Mouse (Mus musculus) kidney, adult 2 months (tissue): ENCODE data around the gene Art3. TPM values are rescaled to one million over a fixed set of nuclear protein-coding genes. Genes with fewer than 3 reads are reported as not detected.
A peak's percentile ranks its signal among the peaks of the same experiment; 100 is the strongest.

ENCODE experiments used
- DNase-seq: peaks from one replicate; pipeline ENCODE4 v3.0.0; 2021
- H3K27ac ChIP-seq: fragments of 200-500 bp; 2 replicates; pipeline ENCODE4 v1.5.1; 2012; ENCODE audit warnings: low read depth, low read length, control low read depth, inconsistent platforms; ENCODE audit not compliant: insufficient read depth
- H3K27me3 ChIP-seq: fragments of 200-500 bp; replicated peaks from 2 replicates; pipeline ENCODE4 v1.6.1; 2012; ENCODE audit warnings: mild to moderate bottlenecking, moderate library complexity, low read length, inconsistent platforms; ENCODE audit not compliant: control insufficient read depth, insufficient read depth
- H3K36me3 ChIP-seq: fragments of 200-500 bp; 2 replicates; pipeline ENCODE4 v1.6.1; 2012; ENCODE audit warnings: mild to moderate bottlenecking, moderate library complexity, low read length, inconsistent platforms; ENCODE audit not compliant: control insufficient read depth, insufficient read depth
- H3K4me1 ChIP-seq: fragments of 200-500 bp; 2 replicates; pipeline ENCODE4 v1.6.1; 2011; ENCODE audit warnings: low read length; ENCODE audit not compliant: control insufficient read depth, insufficient read depth
- H3K4me3 ChIP-seq: fragments of 200-500 bp; 2 replicates; pipeline ENCODE4 v1.5.1; 2011; ENCODE audit warnings: mild to moderate bottlenecking, low read depth, low read length, control low read depth; ENCODE audit not compliant: insufficient read depth
- CTCF ChIP-seq: fragments of 200-500 bp; conservative IDR thresholded peaks from 2 replicates; pipeline ENCODE4 v1.5.1; 2011; ENCODE audit warnings: low read depth, mild to moderate bottlenecking, control low read depth, low read length, moderate library complexity, mixed read lengths; ENCODE audit not compliant: insufficient read depth, insufficient read length
- POLR2A ChIP-seq: fragments of 200-500 bp; IDR thresholded peaks from one replicate; pipeline ENCODE4 v1.6.1; 2011; ENCODE audit warnings: low read depth, low read length, control low read depth
- WGBS: fragments of 180-500 bp; shearing (Covaris S2); methylation state at CpG from one replicate; pipeline ENCODE4 v1.1.7; 2018; 5-methylcytosine and 5-hydroxymethylcytosine counted together
- polyA plus RNA-seq: library from polyadenylated mRNA; depleted of rRNA; stranded (reverse); fragments of >200 nt; gene quantifications from 2 replicates; pipeline ENCODE4 v1.2.3, GENCODE M21; 2012

The Art3 gene
- polyA plus RNA-seq, 1 experiment: 8.8 TPM

- WGBS: 91% methylated on average over 14 of the region's 14 CpGs
- Histone ChIP-seq H3K36me3 (no peaks in the 10 kb centered on the region), H3K27ac (no peak overlapping the region), H3K4me1 (peaks cover 6% of the 10 kb centered on the region; the same call in 1 of the 2 replicates), H3K27me3 (no peaks in the 10 kb centered on the region), H3K4me3 (no peak overlapping the region)
- DNase-seq: no peak
- TF ChIP-seq POLR2A (no peak), CTCF (no peak)
Observed at GRCm38 (mm10) chr5:92318596-92318995, 13.0 kb upstream of the Art3 start.

- H3K36me3 ChIP-seq: no peaks in the 10 kb centered on the region
- TF ChIP-seq POLR2A (no peak), CTCF (peak; percentile 16; the same call in 1 of the 2 replicates)
- peak; percentile 47 for DNase-seq
- 42% methylated on average over 8 of the region's 8 CpGs for WGBS
- no peaks in the 10 kb centered on the region for H3K27me3 ChIP-seq
- H3K27ac ChIP-seq: peak overlapping the region; percentile 35
- peaks cover 6% of the 10 kb centered on the region; the same call in 1 of the 2 replicates for H3K4me1 ChIP-seq
- H3K4me3 ChIP-seq: no peak overlapping the region
Observed at GRCm38 (mm10) chr5:92321631-92322400, 9.8 kb upstream of the Art3 start.

- Histone ChIP-seq H3K36me3 (no peaks in the 10 kb centered on the region), H3K4me3 (no peak overlapping the region), H3K4me1 (peaks cover 6% of the 10 kb centered on the region; the same call in 1 of the 2 replicates), H3K27me3 (no peaks in the 10 kb centered on the region; the same call in 1 of the 2 replicates), H3K27ac (no peak overlapping the region)
- WGBS: 80% methylated on average over 4 of the region's 4 CpGs
- TF ChIP-seq CTCF: no peak
- no peak for TF ChIP-seq POLR2A
- DNase-seq: peak; percentile 23
Observed at GRCm38 (mm10) chr5:92322612-92323011, 9.0 kb upstream of the Art3 start.

- H3K27me3 ChIP-seq: no peaks in the 10 kb centered on the region; the same call in 1 of the 2 replicates
- peaks cover 6% of the 10 kb centered on the region; the same call in 1 of the 2 replicates for H3K4me1 ChIP-seq
- no peak overlapping the region for H3K4me3 ChIP-seq
- H3K27ac ChIP-seq: peak overlapping the region; percentile 62; the same call in 1 of the 2 replicates
- no peak for TF ChIP-seq CTCF
- no peak for TF ChIP-seq POLR2A
- peak; percentile 68 for DNase-seq
- no peaks in the 10 kb centered on the region for H3K36me3 ChIP-seq
- 55% methylated on average over 5 of the region's 5 CpGs for WGBS
Observed at GRCm38 (mm10) chr5:92323264-92323663, 8.4 kb upstream of the Art3 start.

DNA sequence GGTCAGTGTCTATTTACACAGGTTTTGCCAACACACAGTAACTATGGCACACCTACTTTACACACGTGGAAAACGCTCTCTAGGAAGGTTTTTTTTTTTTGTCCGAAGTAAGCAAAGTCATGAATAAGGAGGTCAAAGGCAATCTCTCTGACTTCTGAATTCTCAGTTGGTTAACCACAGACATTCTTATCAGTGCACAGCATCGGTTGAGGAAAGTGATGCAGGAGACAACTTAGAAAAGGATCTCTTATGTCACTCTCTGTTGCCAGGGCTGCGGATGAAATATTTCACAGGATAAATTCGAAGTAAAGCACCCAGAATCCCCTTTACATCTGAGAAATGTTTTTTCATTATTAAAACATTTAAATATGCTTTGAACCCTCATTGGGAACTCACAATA lies 4.3 kb upstream of the Art3 start:
- H3K27me3 ChIP-seq: no peaks in the 10 kb centered on the region; the same call in 1 of the 2 replicates
- 0 out of 2 replicates have a peak, but pooled peaks cover 2% of the 10 kb centered on the region for H3K4me1 ChIP-seq
- TF ChIP-seq CTCF (no peak), POLR2A (no peak)
- no peak for DNase-seq
- no peak overlapping the region for H3K4me3 ChIP-seq
- H3K36me3 ChIP-seq: no peaks in the 10 kb centered on the region
- no peak overlapping the region for H3K27ac ChIP-seq
- WGBS: 70% methylated on average over 6 of the region's 6 CpGs

GRCm38 (mm10) chr5:92327929-92328328 lies 3.7 kb upstream of the Art3 start, which contains the start of gene Cxcl9:
TSS of gene Cxcl9 (minus strand) at chr5:92328079.
- DNase-seq: no peak
- Histone ChIP-seq H3K4me1 (0 out of 2 replicates have a peak, but pooled peaks cover 2% of the 10 kb centered on the region), H3K27ac (no peak within 1 kb of the TSS), H3K27me3 (no peaks in the 10 kb centered on the region; the same call in 1 of the 2 replicates), H3K4me3 (no peak within 1 kb of the TSS), H3K36me3 (no peaks in the 10 kb centered on the region)
- 82% methylated on average over 7 of the region's 7 CpGs for WGBS
- TF ChIP-seq CTCF (no peak), POLR2A (no peak)

DNA sequence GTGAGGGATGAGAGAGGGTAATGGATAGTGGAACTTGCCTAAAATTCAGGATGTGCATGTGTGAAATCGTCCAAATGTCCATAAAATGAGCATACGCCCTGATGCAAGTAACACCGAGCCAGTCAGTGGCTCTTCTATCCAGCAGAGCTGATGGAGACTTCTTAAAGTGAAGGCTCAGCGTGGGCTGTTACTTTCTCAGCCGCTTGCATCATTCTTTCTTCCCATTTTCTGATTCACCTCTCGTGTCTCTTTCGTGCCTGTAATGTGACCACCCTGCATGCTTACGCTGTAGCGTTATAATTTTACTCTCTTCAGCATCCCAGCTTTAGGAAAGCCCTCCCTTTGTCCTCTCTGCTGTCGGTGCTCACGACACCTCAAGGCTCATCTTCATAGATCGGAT lies 505 bp upstream of the Art3 start:
- 88% methylated on average over 12 of the region's 12 CpGs for WGBS
- Histone ChIP-seq H3K27me3 (no peaks in the 10 kb centered on the region; the same call in 1 of the 2 replicates), H3K4me1 (no peaks in the 10 kb centered on the region), H3K36me3 (no peaks in the 10 kb centered on the region), H3K4me3 (no peak overlapping the region), H3K27ac (no peak overlapping the region)
- DNase-seq: no peak
- TF ChIP-seq CTCF (no peak), POLR2A (no peak)
